Mouse (Mus musculus) heart, adult 2 months (tissue): ENCODE data around the gene Pde8a. TPM values are rescaled to one million over a fixed set of nuclear protein-coding genes. Genes with fewer than 3 reads are reported as not detected.

Experiments used
- DNase-seq, 2 experiments: peaks; one replicate each; pipeline ENCODE4 v3.0.0; 2021
- H3K27ac ChIP-seq: fragments of 200-600 bp; 2 replicates; pipeline ENCODE4 v1.8.1; 2022
- H3K27me3 ChIP-seq: fragments of 200-500 bp; 2 replicates; pipeline ENCODE4 v1.6.1; 2012; ENCODE audit warnings: mild to moderate bottlenecking, low read length, inconsistent platforms, mixed read lengths; ENCODE audit not compliant: control insufficient read depth, insufficient read depth
- H3K36me3 ChIP-seq: fragments of 200-500 bp; 2 replicates; pipeline ENCODE4 v1.6.1; 2012; ENCODE audit warnings: low read length, inconsistent platforms; ENCODE audit not compliant: control insufficient read depth, insufficient read depth
- H3K4me1 ChIP-seq: fragments of 200-500 bp; 2 replicates; pipeline ENCODE4 v1.6.1; 2011; ENCODE audit warnings: low read length; ENCODE audit not compliant: control insufficient read depth, insufficient read depth
- H3K4me3 ChIP-seq: fragments of 200-600 bp; 2 replicates; pipeline ENCODE4 v1.8.1; 2022
- H3K79me2 ChIP-seq: fragments of 200-500 bp; replicated peaks from 2 replicates; pipeline ENCODE4 v1.6.1; 2012; ENCODE audit warnings: mild to moderate bottlenecking, inconsistent platforms, low read length, moderate library complexity, mixed read lengths; ENCODE audit not compliant: control insufficient read depth, insufficient read depth
- H3K9ac ChIP-seq: fragments of 200-500 bp; 2 replicates; pipeline ENCODE4 v1.6.1; 2012; ENCODE audit warnings: low read depth, mild to moderate bottlenecking, control low read depth, inconsistent platforms, low read length, mixed read lengths
- CTCF ChIP-seq: fragments of 200-600 bp; IDR thresholded peaks from 2 replicates; pipeline ENCODE4 v1.8.1; 2022; ENCODE audit warnings: antibody characterized with exemption, mild to moderate bottlenecking, moderate library complexity
- EP300 ChIP-seq: fragments of 200-500 bp; IDR thresholded peaks from 2 replicates; pipeline ENCODE4 v1.6.1; 2011; ENCODE audit warnings: low read depth, low read length, control low read depth; ENCODE audit not compliant: insufficient read depth
- POLR2A ChIP-seq: fragments of 200-500 bp; IDR thresholded peaks from 2 replicates; pipeline ENCODE4 v1.6.1; 2011; ENCODE audit warnings: mild to moderate bottlenecking, low read depth, low read length, control low read depth; ENCODE audit not compliant: insufficient read depth
- WGBS: fragments of 180-500 bp; shearing (Covaris S2); methylation state at CpG from one replicate; pipeline ENCODE4 v1.1.7; 2018; 5-methylcytosine and 5-hydroxymethylcytosine counted together
- intact Hi-C: fragments of 180-260 bp; cut with DNase I; formaldehyde crosslinking; loops from one replicate; pipeline ENCODE4 v1.15.1; 2025
- polyA plus RNA-seq: library from polyadenylated mRNA; depleted of rRNA; stranded (reverse); fragments of >200 nt; gene quantifications from 2 replicates; pipeline ENCODE4 v1.2.3, GENCODE M21; 2012
- total RNA-seq, 2 experiments: library from RNA; stranded (reverse); gene quantifications; 2 replicates each; pipeline ENCODE4 v1.2.3; 2021

Gene Pde8a
- total and polyA plus RNA-seq, 3 experiments = 7.8 to 13.0 (median 12.2) TPM

- Histone ChIP-seq H3K27me3 (no peaks in the 10 kb centered on the region), H3K9ac (no peak overlapping the region), H3K4me1 (peaks cover 2% of the 10 kb centered on the region; the same call in 1 of the 2 replicates), H3K36me3 (peaks cover 2% of the 10 kb centered on the region), H3K4me3 (no peak overlapping the region), H3K79me2 (no peaks in the 10 kb centered on the region), H3K27ac (no peak overlapping the region)
- DNase-seq = no peak
- TF ChIP-seq CTCF (no peak), EP300 (no peak), POLR2A (no peak)
- intact Hi-C loops = no loop called here
- WGBS = 95% methylated on average over 2 of the region's 2 CpGs
These were observed 38.1 kb downstream of the Pde8a start for GRCm38 (mm10) chr7:81251521-81251920.

GRCm38 (mm10) chr7:81253317-81253716, 39.9 kb downstream of the Pde8a start:
- no peaks in the 10 kb centered on the region for H3K36me3 ChIP-seq
- DNase-seq = no peak
- no peak overlapping the region for H3K27ac ChIP-seq
- no peaks in the 10 kb centered on the region for H3K27me3 ChIP-seq
- intact Hi-C loops = no loop called here
- no peak overlapping the region for H3K9ac ChIP-seq
- H3K79me2 ChIP-seq = no peaks in the 10 kb centered on the region
- no peaks in the 10 kb centered on the region for H3K4me1 ChIP-seq
- no peak overlapping the region for H3K4me3 ChIP-seq
- 64% methylated on average over 11 of the region's 11 CpGs for WGBS
- TF ChIP-seq CTCF = no peak
- no peak for TF ChIP-seq EP300
- no peak for TF ChIP-seq POLR2A

GRCm38 (mm10) chr7:81254579-81254978, 41.2 kb downstream of the Pde8a start:
- Histone ChIP-seq H3K9ac (no peak overlapping the region), H3K4me3 (no peak overlapping the region), H3K79me2 (no peaks in the 10 kb centered on the region), H3K36me3 (no peaks in the 10 kb centered on the region), H3K27me3 (no peaks in the 10 kb centered on the region), H3K4me1 (no peaks in the 10 kb centered on the region), H3K27ac (no peak overlapping the region)
- intact Hi-C loops = no loop called here
- DNase-seq = no peak
- TF ChIP-seq EP300 (no peak), POLR2A (no peak), CTCF (no peak)

GRCm38 (mm10) chr7:81255456-81255855, 42.1 kb downstream of the Pde8a start:
- H3K4me1 ChIP-seq = 0 out of 2 replicates have a peak, but pooled peaks cover under 1% of the 10 kb centered on the region
- TF ChIP-seq EP300 (no peak), CTCF (no peak), POLR2A (no peak)
- no peak overlapping the region for H3K4me3 ChIP-seq
- H3K79me2 ChIP-seq = no peaks in the 10 kb centered on the region
- DNase-seq = no peak
- intact Hi-C loops = no loop called here
- WGBS = 99% methylated on average over 3 of the region's 3 CpGs
- H3K27ac ChIP-seq = no peak overlapping the region
- no peaks in the 10 kb centered on the region for H3K27me3 ChIP-seq
- no peak overlapping the region for H3K9ac ChIP-seq
- H3K36me3 ChIP-seq = no peaks in the 10 kb centered on the region; the same call in 1 of the 2 replicates

GRCm38 (mm10) chr7:81256773-81257172, 43.4 kb downstream of the Pde8a start:
- Histone ChIP-seq H3K4me3 (no peak overlapping the region), H3K27ac (no peak overlapping the region), H3K27me3 (no peaks in the 10 kb centered on the region), H3K79me2 (no peaks in the 10 kb centered on the region), H3K9ac (no peak overlapping the region), H3K4me1 (peaks cover 6% of the 10 kb centered on the region), H3K36me3 (no peaks in the 10 kb centered on the region; the same call in 1 of the 2 replicates)
- 93% methylated on average over 3 of the region's 3 CpGs for WGBS
- no peak for TF ChIP-seq POLR2A
- TF ChIP-seq EP300 = no peak
- TF ChIP-seq CTCF = no peak
- intact Hi-C loops = no loop called here
- DNase-seq = no peak

- Histone ChIP-seq H3K9ac (no peak overlapping the region), H3K79me2 (no peaks in the 10 kb centered on the region; the same call in 1 of the 2 replicates), H3K27me3 (no peaks in the 10 kb centered on the region), H3K36me3 (no peaks in the 10 kb centered on the region; the same call in 1 of the 2 replicates), H3K4me3 (no peak overlapping the region), H3K4me1 (peaks cover 6% of the 10 kb centered on the region), H3K27ac (no peak overlapping the region)
- no peak for DNase-seq
- 41% methylated on average over 7 of the region's 7 CpGs for WGBS
- no peak for TF ChIP-seq POLR2A
- no peak for TF ChIP-seq EP300
- no peak for TF ChIP-seq CTCF
- intact Hi-C loops = no loop called here
These were observed 48.2 kb downstream of the Pde8a start for GRCm38 (mm10) chr7:81261548-81261947.
